Mouse (Mus musculus) embryonic fibroblast, embryonic 13.5 days (primary cell): ENCODE measurements around the gene Tcf15.

Experiments
- CTCF ChIP-seq: IDR thresholded peaks from 2 replicates; pipeline ENCODE4 v1.5.1; 2011; ENCODE audit warnings: mild to moderate bottlenecking, control low read depth, low read length, moderate library complexity, borderline replicate concordance; ENCODE audit not compliant: insufficient read depth
- POLR2A ChIP-seq: IDR thresholded peaks from 2 replicates; pipeline ENCODE4 v1.6.1; 2011; ENCODE audit warnings: low read depth, mild to moderate bottlenecking, control low read depth, low read length, moderate library complexity

GRCm38 (mm10) chr2:152119228-152119865 is 24.0 kb upstream of the Tcf15 start:
- TF ChIP-seq CTCF, result no peak
- TF ChIP-seq POLR2A, result no peak
